Comparison of ENCODE assay signal across 20 mouse cellular contexts in genomic region chr14:102663240-102663639, GRCm38 (mm10).
A peak's percentile ranks its signal among the peaks of the same experiment; 100 is the strongest.
DNase-seq lines count a peak whose midpoint lies in the region; ATAC-seq and TF ChIP-seq lines count a peak whose summit lies in the region.
"Had no signal": no experiment of that assay in that cellular context is flagged by ENCODE, and none has a peak within 500 bp of the region (broad histone marks: within the 10 kb centered on the region; RNA-seq: fewer than 3 reads in every experiment).

No protein-coding gene starts in this region.

- H3K9me3 ChIP-seq in forebrain, embryonic 13.5 days (replicated peaks) = no peaks in the 10 kb centered on the region
- H3K9me3 ChIP-seq in forebrain, embryonic 12.5 days = no peaks in the 10 kb centered on the region
- H3K9me3 ChIP-seq: embryonic facial prominence, embryonic 12.5 days; heart, embryonic 13.5 days; hindbrain, embryonic 10.5 days had no signal

- intact Hi-C loops in heart, postnatal 14 days (cut with DNase I) = no loop called here
- intact Hi-C loops in left cerebral cortex, postnatal 4 days (cut with DNase I) = no loop called here
- intact Hi-C loops in left cerebral cortex, postnatal 36 days (cut with DNase I) = no loop called here

- H3K27me3 ChIP-seq in forebrain, embryonic 13.5 days = no peaks in the 10 kb centered on the region
- no peaks in the 10 kb centered on the region for H3K27me3 ChIP-seq in forebrain, embryonic 12.5 days
- H3K27me3 ChIP-seq: embryonic facial prominence, embryonic 12.5 days; heart, embryonic 13.5 days had no signal

- TF ChIP-seq POLR2A in brain, embryonic 14.5 days (IDR thresholded peaks at IDR 0.05; ENCODE audit: borderline replicate concordance, extremely low read depth, insufficient read depth, insufficient read length, poor library complexity, severe bottlenecking) = no peak

- no peak overlapping the region for H3K4me2 ChIP-seq in forebrain, embryonic 13.5 days
- H3K4me2 ChIP-seq in forebrain, embryonic 12.5 days = no peak overlapping the region
- H3K4me2 ChIP-seq: embryonic facial prominence, embryonic 12.5 days; heart, embryonic 13.5 days had no signal

- H3K4me3 ChIP-seq in forebrain, embryonic 13.5 days = no peak overlapping the region
- no peak overlapping the region for H3K4me3 ChIP-seq in forebrain, embryonic 12.5 days (replicated peaks)
- H3K4me3 ChIP-seq: embryonic facial prominence, embryonic 12.5 days; heart, embryonic 13.5 days; hindbrain, embryonic 10.5 days; layer of hippocampus, adult 2 months; left cerebral cortex, adult 2 months had no signal

- no peaks in the 10 kb centered on the region for H3K4me1 ChIP-seq in forebrain, embryonic 13.5 days
- no peaks in the 10 kb centered on the region for H3K4me1 ChIP-seq in forebrain, embryonic 12.5 days
- H3K4me1 ChIP-seq: embryonic facial prominence, embryonic 12.5 days; heart, embryonic 13.5 days; hindbrain, embryonic 10.5 days had no signal

- 72% methylated on average over 2 of the region's 2 CpGs for WGBS in forebrain, embryonic 13.5 days
- 74% methylated on average over 2 of the region's 2 CpGs for WGBS in forebrain, embryonic 12.5 days

- no peak for TF ChIP-seq CTCF in brain, embryonic 14.5 days (IDR thresholded peaks at IDR 0.05; ENCODE audit: borderline replicate concordance, extremely low read depth, insufficient read depth, insufficient read length)

- no peak overlapping the region for H3K27ac ChIP-seq in forebrain, embryonic 13.5 days
- no peak overlapping the region for H3K27ac ChIP-seq in forebrain, embryonic 12.5 days
- H3K27ac ChIP-seq: embryonic facial prominence, embryonic 12.5 days; heart, embryonic 13.5 days; hindbrain, embryonic 10.5 days; layer of hippocampus, adult 2 months; left cerebral cortex, adult 2 months had no signal

- no peaks in the 10 kb centered on the region for H3K36me3 ChIP-seq in forebrain, embryonic 13.5 days (ENCODE audit: poor library complexity, severe bottlenecking)
- no peaks in the 10 kb centered on the region for H3K36me3 ChIP-seq in forebrain, embryonic 12.5 days (replicated peaks)
- H3K36me3 ChIP-seq: embryonic facial prominence, embryonic 12.5 days; heart, embryonic 13.5 days; hindbrain, embryonic 10.5 days had no signal

- H3K9ac ChIP-seq in forebrain, embryonic 13.5 days = no peak overlapping the region
- H3K9ac ChIP-seq in forebrain, embryonic 12.5 days = no peak overlapping the region
- H3K9ac ChIP-seq: embryonic facial prominence, embryonic 12.5 days; heart, embryonic 13.5 days; liver, postnatal 0 days had no signal

- DNase-seq in heart, postnatal 14 days = peak; percentile 6 to 44
- DNase-seq in heart, adult 11 months = no peak
- DNase-seq in left cerebral cortex, postnatal 4 days = peak; percentile 13
- DNase-seq in left cerebral cortex, postnatal 36 days (ENCODE audit: low spot score in 2 of 2) = no peak
- DNase-seq in brain, embryonic 14.5 days (ENCODE audit: low read depth) = peak; percentile 76
- no peak for DNase-seq in urinary bladder, postnatal 14 days (ENCODE audit: low spot score)
- DNase-seq: adrenal gland, adult 2 months; cerebellum, adult 11 months; kidney, adult 8-10 months; liver; liver, postnatal 0 days; thymus, postnatal 36 days had no signal

- ATAC-seq in forebrain, embryonic 13.5 days = peak; percentile 72; the same call in 1 of the 2 replicates
- no peak for ATAC-seq in forebrain, embryonic 12.5 days (ENCODE audit: low FRiP score)
- ATAC-seq: inflammation-experienced regulatory T-cells, adult 6 months; liver, postnatal 0 days had no signal

Comparison
In these comparisons a context has a peak if more than half of its experiments do, and no peak if none do; other contexts are left out.
1. DNase-seq: peak in heart, postnatal 14 days (2 of 2), left cerebral cortex, postnatal 4 days (single experiment) and brain, embryonic 14.5 days (single experiment); none in heart, adult 11 months (single experiment), left cerebral cortex, postnatal 36 days (0 of 2) and urinary bladder, postnatal 14 days (single experiment).